Mouse (Mus musculus) MEL (cell line): ENCODE measurements around the gene Sox6. TPM values are rescaled to one million over a fixed set of nuclear protein-coding genes. Genes with fewer than 3 reads are reported as not detected.

ENCODE experiments used
- DNase-seq: peaks from one replicate; pipeline ENCODE4 v3.0.0; 2011; ENCODE audit warnings: low read depth, low spot score
- H3K27ac ChIP-seq: 2 replicates; pipeline ENCODE4 v1.5.1; 2012; ENCODE audit warnings: low read depth, mild to moderate bottlenecking, control low read depth, low read length, moderate library complexity; ENCODE audit not compliant: control insufficient read depth
- H3K27me3 ChIP-seq, 2 experiments: fragments of 150-350 bp in 1 of 2; sonication (generic) in 1 of 2; 2 replicates each; pipeline ENCODE4 v1.6.1; 2012; ENCODE audit warnings: low read length in 2 of 2, mild to moderate bottlenecking in 2 of 2, improper control_type of control experiment in 1 of 2, moderate library complexity in 1 of 2; ENCODE audit not compliant: insufficient read depth in 2 of 2, control insufficient read depth in 1 of 2
- H3K36me3 ChIP-seq, 2 experiments: 2 replicates each; pipeline ENCODE4 v1.6.1; 2012 to 2014; ENCODE audit warnings: low read length in 2 of 2, improper control_type of control experiment in 1 of 2, inconsistent platforms in 1 of 2, mild to moderate bottlenecking in 1 of 2; ENCODE audit not compliant: insufficient read depth in 2 of 2, control insufficient read depth in 1 of 2
- H3K4me1 ChIP-seq, 2 experiments: fragments of 150-350 bp in 1 of 2; sonication (generic) in 1 of 2; 2 replicates each; pipeline ENCODE4 v1.6.1; 2012; ENCODE audit warnings: low read length in 2 of 2, improper control_type of control experiment in 1 of 2, mild to moderate bottlenecking in 1 of 2; ENCODE audit not compliant: insufficient read depth in 2 of 2, control insufficient read depth in 1 of 2
- H3K4me3 ChIP-seq, 2 experiments: fragments of 150-350 bp in 1 of 2; sonication (generic) in 1 of 2; 2 replicates each; pipeline ENCODE4 v1.5.1; 2012; ENCODE audit warnings: low read depth in 2 of 2, low read length in 2 of 2, mild to moderate bottlenecking in 2 of 2, moderate library complexity in 2 of 2, control low read depth in 1 of 2, improper control_type of control experiment in 1 of 2; ENCODE audit not compliant: control insufficient read depth in 1 of 2, insufficient read depth in 1 of 2
- H3K79me2 ChIP-seq: 2 replicates; pipeline ENCODE4 v1.6.1; 2012; ENCODE audit warnings: mild to moderate bottlenecking, low read length, moderate library complexity; ENCODE audit not compliant: control insufficient read depth, poor library complexity, insufficient read depth
- H3K9ac ChIP-seq: 2 replicates; pipeline ENCODE4 v1.6.1; 2012; ENCODE audit warnings: low read depth, mild to moderate bottlenecking, control low read depth, low read length, moderate library complexity; ENCODE audit not compliant: control insufficient read depth, poor library complexity, severe bottlenecking
- H3K9me3 ChIP-seq: fragments of 150-350 bp; sonication (generic); replicated peaks from 2 replicates; pipeline ENCODE4 v1.6.1; 2012; ENCODE audit warnings: mild to moderate bottlenecking, low read length, improper control_type of control experiment, moderate library complexity; ENCODE audit not compliant: insufficient read depth
- BHLHE40 ChIP-seq: IDR thresholded peaks from 2 replicates; pipeline ENCODE4 v1.6.1; 2012; ENCODE audit warnings: low read depth, mild to moderate bottlenecking, inconsistent platforms, low read length, improper control_type of control experiment, borderline replicate concordance
- CHD1 ChIP-seq: IDR thresholded peaks from 2 replicates; pipeline ENCODE4 v1.6.1; 2012; ENCODE audit warnings: low read depth, mild to moderate bottlenecking, inconsistent platforms, low read length, improper control_type of control experiment
- CHD2 ChIP-seq: IDR thresholded peaks from 2 replicates; pipeline ENCODE4 v1.6.1; 2011; ENCODE audit warnings: low read length, improper control_type of control experiment
- CTCF ChIP-seq, 3 experiments: IDR thresholded peaks in 2 of 3; conservative IDR thresholded peaks in 1 of 3; 2 replicates each; pipeline ENCODE4 v1.5.1; 2011 to 2012; ENCODE audit warnings: low read length in 3 of 3, low read depth in 2 of 3, mild to moderate bottlenecking in 2 of 3, improper control_type of control experiment in 1 of 3, inconsistent platforms in 1 of 3, mixed read lengths in 1 of 3, moderate library complexity in 1 of 3; ENCODE audit not compliant: control insufficient read depth in 1 of 3, insufficient read depth in 1 of 3, poor library complexity in 1 of 3, severe bottlenecking in 1 of 3
- E2F4 ChIP-seq: IDR thresholded peaks from 2 replicates; pipeline ENCODE4 v1.6.1; 2011; ENCODE audit warnings: low read depth, low read length, improper control_type of control experiment, borderline replicate concordance
- ELF1 ChIP-seq: IDR thresholded peaks from 2 replicates; pipeline ENCODE4 v1.6.1; 2014; ENCODE audit warnings: low read depth, mild to moderate bottlenecking, inconsistent platforms, low read length, improper control_type of control experiment, moderate library complexity
- EP300 ChIP-seq, 2 experiments: IDR thresholded peaks; 2 replicates each; pipeline ENCODE4 v1.6.1; 2011; ENCODE audit warnings: improper control_type of control experiment in 2 of 2, low read length in 2 of 2, low read depth in 1 of 2, mild to moderate bottlenecking in 1 of 2
- ETS1 ChIP-seq: IDR thresholded peaks from 2 replicates; pipeline ENCODE4 v1.6.1; 2012; ENCODE audit warnings: low read depth, mild to moderate bottlenecking, inconsistent platforms, low read length, improper control_type of control experiment, moderate library complexity
- HCFC1 ChIP-seq: IDR thresholded peaks from 2 replicates; pipeline ENCODE4 v1.6.1; 2012; ENCODE audit warnings: low read depth, mild to moderate bottlenecking, inconsistent platforms, low read length, improper control_type of control experiment, moderate library complexity
- JUND ChIP-seq: IDR thresholded peaks from 2 replicates; pipeline ENCODE4 v1.6.1; 2011; ENCODE audit warnings: low read depth, mild to moderate bottlenecking, improper control_type of control experiment, low read length
- MAX ChIP-seq: IDR thresholded peaks from 2 replicates; pipeline ENCODE4 v1.6.1; 2011; ENCODE audit warnings: low read length, improper control_type of control experiment
- MAZ ChIP-seq: IDR thresholded peaks from 2 replicates; pipeline ENCODE4 v1.6.1; 2012; ENCODE audit warnings: low read depth, mild to moderate bottlenecking, inconsistent platforms, low read length, improper control_type of control experiment
- MEF2A ChIP-seq: IDR thresholded peaks from 2 replicates; pipeline ENCODE4 v1.6.1; 2014; ENCODE audit warnings: low read depth, mild to moderate bottlenecking, inconsistent platforms, low read length, improper control_type of control experiment; ENCODE audit not compliant: poor library complexity, insufficient replicate concordance, severe bottlenecking; ENCODE audit errors: extremely low read depth
- MYC ChIP-seq: IDR thresholded peaks from 2 replicates; pipeline ENCODE4 v1.6.1; 2011; ENCODE audit warnings: low read depth, mild to moderate bottlenecking, low read length, improper control_type of control experiment, moderate library complexity
- POLR2AphosphoS2 ChIP-seq: IDR thresholded peaks from 2 replicates; pipeline ENCODE4 v1.6.1; 2011; ENCODE audit warnings: low read length, improper control_type of control experiment
- SIN3A ChIP-seq: IDR thresholded peaks from 2 replicates; pipeline ENCODE4 v1.6.1; 2012; ENCODE audit warnings: low read length, improper control_type of control experiment, inconsistent platforms
- SMC3 ChIP-seq: IDR thresholded peaks from 2 replicates; pipeline ENCODE4 v1.6.1; 2011; ENCODE audit warnings: low read depth, low read length, improper control_type of control experiment
- TAL1 ChIP-seq: IDR thresholded peaks from 2 replicates; pipeline ENCODE4 v1.6.1; 2012; ENCODE audit warnings: mild to moderate bottlenecking, inconsistent platforms, low read length, moderate library complexity, mixed read lengths
- TBP ChIP-seq: IDR thresholded peaks from 2 replicates; pipeline ENCODE4 v1.8.0; 2011; ENCODE audit warnings: low read depth, low read length, improper control_type of control experiment
- TCF12 ChIP-seq: IDR thresholded peaks from 2 replicates; pipeline ENCODE4 v1.6.1; 2014; ENCODE audit warnings: low read depth, mild to moderate bottlenecking, inconsistent platforms, low read length, improper control_type of control experiment, moderate library complexity
- UBTF ChIP-seq: IDR thresholded peaks from 2 replicates; pipeline ENCODE4 v1.6.1; 2012; ENCODE audit warnings: low read depth, mild to moderate bottlenecking, inconsistent platforms, low read length, improper control_type of control experiment, moderate library complexity, borderline replicate concordance; ENCODE audit not compliant: insufficient read depth
- ZKSCAN1 ChIP-seq: IDR thresholded peaks from 2 replicates; pipeline ENCODE4 v1.6.1; 2012; ENCODE audit warnings: low read depth, mild to moderate bottlenecking, inconsistent platforms, low read length, improper control_type of control experiment, moderate library complexity
- polyA plus RNA-seq, 2 experiments: library from polyadenylated mRNA; stranded (reverse) in 1 of 2; unstranded in 1 of 2; fragments of >175 nt in 1 of 2; fragments of >200 nt in 1 of 2; gene quantifications; 2 replicates each; pipeline versions ENCODE4 v1.2.1 to v1.2.4; 2012; ENCODE audit warnings: low replicate concordance in 2 of 2, low read depth in 1 of 2; ENCODE audit not compliant: insufficient read length in 2 of 2, insufficient read depth in 1 of 2, missing spikeins in 1 of 2
- total RNA-seq: library from RNA; depleted of rRNA; stranded (reverse); fragments of 300-350 nt; gene quantifications from 2 replicates; pipeline ENCODE4 v1.2.3, GENCODE M21; 2012

Gene Sox6
- total and polyA plus RNA-seq, 3 experiments, result 2.6 to 4.6 TPM; not detected in 1

- no peak for TF ChIP-seq TCF12
- no peak for TF ChIP-seq UBTF
- Histone ChIP-seq H3K27ac (no peak overlapping the region), H3K4me1 (no peaks in the 10 kb centered on the region), H3K36me3 (no peaks in the 10 kb centered on the region), H3K9ac (no peak overlapping the region), H3K79me2 (no peaks in the 10 kb centered on the region), H3K4me3 (no peak overlapping the region), H3K27me3 (peaks cover 0 to 3% of the 10 kb centered on the region in 2 experiments; a peak in 1 of 4 replicates), H3K9me3 (no peaks in the 10 kb centered on the region)
- DNase-seq, result no peak
Observed at GRCm38 (mm10) chr7:115447091-115447490, 591.5 kb downstream of the Sox6 start.

GRCm38 (mm10) chr7:115446481-115447016 lies 592.0 kb downstream of the Sox6 start:
- no peak for DNase-seq
- H3K9me3 ChIP-seq, result no peaks in the 10 kb centered on the region
- no peak overlapping the region for H3K4me3 ChIP-seq
- no peak overlapping the region for H3K27ac ChIP-seq
- H3K9ac ChIP-seq, result no peak overlapping the region
- H3K36me3 ChIP-seq, result no peaks in the 10 kb centered on the region
- no peak for TF ChIP-seq EP300 (IDR thresholded peaks at IDR 0.05; ENCODE audit: low read depth in 1 of 2, low read length in 2 of 2)
- H3K79me2 ChIP-seq, result no peaks in the 10 kb centered on the region
- peaks cover 0 to 3% of the 10 kb centered on the region in 2 experiments; a peak in 1 of 4 replicates for H3K27me3 ChIP-seq
- no peaks in the 10 kb centered on the region for H3K4me1 ChIP-seq

- no peak overlapping the region for H3K27ac ChIP-seq
- no peaks in the 10 kb centered on the region for H3K36me3 ChIP-seq
- H3K79me2 ChIP-seq, result no peaks in the 10 kb centered on the region
- no peaks in the 10 kb centered on the region for H3K4me1 ChIP-seq
- DNase-seq, result no peak
- H3K4me3 ChIP-seq, result no peak overlapping the region
- no peaks in the 10 kb centered on the region for H3K27me3 ChIP-seq
- no peaks in the 10 kb centered on the region for H3K9me3 ChIP-seq
- TF ChIP-seq MYC (no peak), TAL1 (no peak), SIN3A (no peak), ZKSCAN1 (no peak), MAZ (no peak), MAX (no peak), CHD2 (no peak), CTCF (IDR thresholded peaks at IDR 0.05 in 2 of 3, conservative IDR thresholded peaks at IDR 0.05 in 1 of 3; ENCODE audit: control insufficient read depth in 1 of 3, insufficient read depth in 1 of 3, low read depth in 2 of 3, low read length in 3 of 3, poor library complexity in 1 of 3, severe bottlenecking in 1 of 3) (no peak), ETS1 (no peak), E2F4 (no peak), JUND (no peak), BHLHE40 (no peak), MEF2A (no peak), CHD1 (no peak), SMC3 (no peak), ELF1 (no peak), HCFC1 (no peak), POLR2AphosphoS2 (no peak), TBP (no peak)
- H3K9ac ChIP-seq, result no peak overlapping the region
Observed at GRCm38 (mm10) chr7:115426161-115426982, 612.2 kb downstream of the Sox6 start.
